Mouse (Mus musculus): ENCODE results near the gene Tsga10ip. TPM values are rescaled to one million over a fixed set of nuclear protein-coding genes. Genes with fewer than 3 reads are reported as not detected.

Tsga10ip gene
- polyA plus RNA-seq, 1 experiment from 2014 or later = 0.14 TPM

GRCm38 (mm10) chr19:5345297-5346131 lies 56.8 kb downstream of the Tsga10ip start:
- Histone ChIP-seq H3K4me1 (ENCODE audit: insufficient read depth) (peaks cover 6% of the 10 kb centered on the region; the same call in 1 of the 2 replicates), H3K9ac (replicated peaks) (no peak overlapping the region), H3K27me3 (ENCODE audit: insufficient read depth, low read length) (no peaks in the 10 kb centered on the region), H3K27ac (ENCODE audit: low read depth) (no peak overlapping the region), H3K4me3 (ENCODE audit: low read depth, low read length) (no peak overlapping the region), H3K9me3 (ENCODE audit: low read length) (no peaks in the 10 kb centered on the region), H3K4me2 (ENCODE audit: low read depth, low read length) (no peak overlapping the region), H3K36me3 (replicated peaks; ENCODE audit: insufficient read depth, low read length) (no peaks in the 10 kb centered on the region)
- TF ChIP-seq CTCF (IDR thresholded peaks at IDR 0.05; ENCODE audit: low read depth) (no peak), EP300 (IDR thresholded peaks at IDR 0.05; ENCODE audit: low read depth) (no peak)
- DNase-seq (no peak), ATAC-seq (no peak)
- 66% methylated on average over 6 of the region's 6 CpGs for WGBS (ENCODE audit: insufficient replicate concordance)

DNA sequence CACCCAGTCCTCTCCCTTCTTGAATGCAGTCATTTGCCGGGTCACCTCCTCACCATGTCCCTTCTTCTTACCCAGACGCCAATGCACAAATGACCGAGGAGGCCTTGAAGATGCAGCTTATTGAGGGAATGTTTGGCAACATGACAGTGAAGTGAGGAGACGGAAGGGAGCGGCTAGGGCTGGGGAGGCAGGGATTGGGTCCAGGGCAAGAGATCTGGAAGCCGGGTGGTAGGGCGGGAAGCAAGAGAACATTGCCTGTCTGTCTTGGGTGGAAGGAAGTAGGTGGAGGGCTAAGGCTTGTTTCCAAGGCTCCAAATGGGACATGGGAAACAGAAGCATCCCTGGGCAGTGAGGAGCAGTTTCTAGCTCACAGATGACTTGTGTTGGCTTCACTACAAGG lies 61.0 kb downstream of the Tsga10ip start:
- H3K9ac ChIP-seq (replicated peaks) = no peak overlapping the region
- DNase-seq (no peak), ATAC-seq (no peak)
- no peak for TF ChIP-seq CTCF (IDR thresholded peaks at IDR 0.05; ENCODE audit: low read depth)
- H3K27me3 ChIP-seq (ENCODE audit: insufficient read depth, low read length) = no peaks in the 10 kb centered on the region
- H3K27ac ChIP-seq (ENCODE audit: low read depth) = no peak overlapping the region
- H3K9me3 ChIP-seq (ENCODE audit: low read length) = no peaks in the 10 kb centered on the region
- no peaks in the 10 kb centered on the region for H3K36me3 ChIP-seq (replicated peaks; ENCODE audit: insufficient read depth, low read length)
- no peak overlapping the region for H3K4me3 ChIP-seq (ENCODE audit: low read depth, low read length)
- WGBS (ENCODE audit: insufficient replicate concordance) = 78% methylated on average over 7 of the region's 7 CpGs
- H3K4me2 ChIP-seq (ENCODE audit: low read depth, low read length) = no peak overlapping the region
- H3K4me1 ChIP-seq (ENCODE audit: insufficient read depth) = no peaks in the 10 kb centered on the region

Other genes starting within 250 kb of the Tsga10ip start
- gene Pacs1, start 129.4 kb downstream of the Tsga10ip start, polyA plus RNA-seq (2015; fragmentation: Nextera tagmentation; extraction: Ambion mirVana) = 2.6 and 3.3 TPM in 2 replicates
- gene Sf3b2, start 107.1 kb downstream of the Tsga10ip start, polyA plus RNA-seq (2015; fragmentation: Nextera tagmentation; extraction: Ambion mirVana) = 80.7 and 93.7 TPM in 2 replicates
- not detected in 2 replicates for gene Gal3st3, start 104.2 kb downstream of the Tsga10ip start, polyA plus RNA-seq (2015; fragmentation: Nextera tagmentation; extraction: Ambion mirVana)
- gene Catsper1, start 66.8 kb downstream of the Tsga10ip start, polyA plus RNA-seq (2015; fragmentation: Nextera tagmentation; extraction: Ambion mirVana) = not detected in 2 replicates
- gene Cst6, start 53.0 kb downstream of the Tsga10ip start, polyA plus RNA-seq (2015; fragmentation: Nextera tagmentation; extraction: Ambion mirVana) = not detected in 2 replicates
- 19.3 and 25.0 TPM in 2 replicates for gene Eif1ad, start 35.8 kb downstream of the Tsga10ip start, polyA plus RNA-seq (2015; fragmentation: Nextera tagmentation; extraction: Ambion mirVana)
- gene Banf1, start 35.4 kb downstream of the Tsga10ip start, polyA plus RNA-seq (2015; fragmentation: Nextera tagmentation; extraction: Ambion mirVana) = 158 and 164 TPM in 2 replicates
- gene Sart1, start 13.8 kb downstream of the Tsga10ip start, polyA plus RNA-seq (2015; fragmentation: Nextera tagmentation; extraction: Ambion mirVana) = 20.8 and 24.0 TPM in 2 replicates
- gene Drap1, start 22.5 kb upstream of the Tsga10ip start, polyA plus RNA-seq (2015; fragmentation: Nextera tagmentation; extraction: Ambion mirVana) = 71.5 and 74.2 TPM in 2 replicates
- 15.8 and 16.1 TPM in 2 replicates for gene AI837181, start 22.6 kb upstream of the Tsga10ip start, polyA plus RNA-seq (2015; fragmentation: Nextera tagmentation; extraction: Ambion mirVana)
- gene Fosl1, start 45.0 kb upstream of the Tsga10ip start, polyA plus RNA-seq (2015; fragmentation: Nextera tagmentation; extraction: Ambion mirVana) = not detected in 2 replicates
- gene Ccdc85b, start 55.4 kb upstream of the Tsga10ip start, polyA plus RNA-seq (2015; fragmentation: Nextera tagmentation; extraction: Ambion mirVana) = 1.6 and 2.1 TPM in 2 replicates
- 35.6 and 35.7 TPM in 2 replicates for gene Fibp, start 58.1 kb upstream of the Tsga10ip start, polyA plus RNA-seq (2015; fragmentation: Nextera tagmentation; extraction: Ambion mirVana)
- gene Ctsw, start 66.0 kb upstream of the Tsga10ip start, polyA plus RNA-seq (2015; fragmentation: Nextera tagmentation; extraction: Ambion mirVana) = 1.4 and 1.9 TPM in 2 replicates
- gene Efemp2, start 71.4 kb upstream of the Tsga10ip start, polyA plus RNA-seq (2015; fragmentation: Nextera tagmentation; extraction: Ambion mirVana) = 8.1 and 9.2 TPM in 2 replicates
- gene Mus81, start 85.9 kb upstream of the Tsga10ip start, polyA plus RNA-seq (2015; fragmentation: Nextera tagmentation; extraction: Ambion mirVana) = 8.6 and 11.9 TPM in 2 replicates
- gene Cfl1, start 87.9 kb upstream of the Tsga10ip start, polyA plus RNA-seq (2015; fragmentation: Nextera tagmentation; extraction: Ambion mirVana) = 841 and 843 TPM in 2 replicates
- gene 1700020D05Rik, start 101.3 kb upstream of the Tsga10ip start, polyA plus RNA-seq (2015; fragmentation: Nextera tagmentation; extraction: Ambion mirVana) = not detected in 2 replicates
- 2.6 and 3.0 TPM in 2 replicates for gene Snx32, start 108.0 kb upstream of the Tsga10ip start, polyA plus RNA-seq (2015; fragmentation: Nextera tagmentation; extraction: Ambion mirVana)
- gene Ovol1, start 158.1 kb upstream of the Tsga10ip start, polyA plus RNA-seq (2015; fragmentation: Nextera tagmentation; extraction: Ambion mirVana) = 0.06 TPM in 1 of 2 replicates, not detected in the other
- 3.1 and 3.4 TPM in 2 replicates for gene Ap5b1, start 165.5 kb upstream of the Tsga10ip start, polyA plus RNA-seq (2015; fragmentation: Nextera tagmentation; extraction: Ambion mirVana)
- 78.4 and 79.1 TPM in 2 replicates for gene Rnaseh2c, start 199.3 kb upstream of the Tsga10ip start, polyA plus RNA-seq (2015; fragmentation: Nextera tagmentation; extraction: Ambion mirVana)
- gene Kat5, start 207.7 kb upstream of the Tsga10ip start, polyA plus RNA-seq (2015; fragmentation: Nextera tagmentation; extraction: Ambion mirVana) = 15.1 and 15.8 TPM in 2 replicates
- 21.3 and 22.6 TPM in 2 replicates for gene Rela, start 235.0 kb upstream of the Tsga10ip start, polyA plus RNA-seq (2015; fragmentation: Nextera tagmentation; extraction: Ambion mirVana)

Measured in liver, postnatal 0 days (tissue).